Mouse (Mus musculus) fat pad, adult 2 months (tissue): ENCODE measurements around the gene Lama2.
A peak's percentile ranks its signal among the peaks of the same experiment; 100 is the strongest.
"Not testable (repeated sequence)": the region's sequence is repeated elsewhere in the genome, so short reads cannot be mapped to it uniquely, and the experiment has no call there.

Source experiments
- DNase-seq: peaks from one replicate; pipeline ENCODE4 v3.0.0-alpha.2; 2011; ENCODE audit warnings: low read depth, low spot score; ENCODE audit errors: extremely low read depth

Gene Lama2

DNA sequence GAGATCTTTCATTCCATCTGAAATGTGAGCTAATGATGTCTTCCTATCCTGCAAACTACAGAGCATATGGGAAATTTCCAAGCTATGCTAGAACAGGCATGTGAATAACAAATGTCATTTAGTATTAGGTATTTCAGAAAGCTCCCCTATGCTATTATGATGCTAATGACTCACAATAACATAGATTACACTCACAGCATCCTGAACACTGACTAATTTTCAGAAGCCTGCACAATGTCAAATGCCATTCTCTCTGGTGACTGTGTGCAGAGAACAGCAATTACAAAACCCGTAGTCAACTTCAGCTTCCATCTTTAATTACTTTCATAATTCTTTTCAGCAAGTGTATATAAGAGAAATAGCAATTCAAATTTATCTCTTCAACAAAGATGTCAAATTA is 596.9 kb downstream of the Lama2 start:
- no peak for DNase-seq

DNA sequence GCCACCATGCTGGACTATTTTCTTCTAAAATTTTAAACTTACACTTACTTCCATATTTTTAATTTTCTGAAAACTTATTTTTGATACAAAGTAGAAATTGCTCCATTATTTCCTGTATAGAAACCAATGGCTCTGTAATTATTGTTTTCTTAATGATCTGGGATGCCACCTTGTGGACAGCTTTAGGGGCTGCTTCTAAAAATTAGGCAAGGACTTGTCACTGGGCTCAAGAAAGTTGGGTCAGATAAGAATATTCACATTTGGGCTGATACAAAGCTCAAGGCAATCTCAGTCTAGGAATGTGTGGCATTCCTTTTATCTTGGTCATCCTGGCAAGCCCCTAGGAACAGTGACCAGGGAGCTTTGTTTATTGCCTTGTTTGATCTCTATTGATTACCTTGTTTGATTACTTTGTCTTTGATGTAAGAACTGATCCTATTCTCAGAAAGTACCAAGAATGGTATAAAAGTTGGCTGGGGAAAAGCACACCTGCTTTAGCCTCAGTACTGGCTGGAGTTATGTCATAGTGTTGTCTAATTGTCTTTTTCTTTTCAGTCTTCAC is 606.7 kb downstream of the Lama2 start:
- DNase-seq, result no peak

DNA sequence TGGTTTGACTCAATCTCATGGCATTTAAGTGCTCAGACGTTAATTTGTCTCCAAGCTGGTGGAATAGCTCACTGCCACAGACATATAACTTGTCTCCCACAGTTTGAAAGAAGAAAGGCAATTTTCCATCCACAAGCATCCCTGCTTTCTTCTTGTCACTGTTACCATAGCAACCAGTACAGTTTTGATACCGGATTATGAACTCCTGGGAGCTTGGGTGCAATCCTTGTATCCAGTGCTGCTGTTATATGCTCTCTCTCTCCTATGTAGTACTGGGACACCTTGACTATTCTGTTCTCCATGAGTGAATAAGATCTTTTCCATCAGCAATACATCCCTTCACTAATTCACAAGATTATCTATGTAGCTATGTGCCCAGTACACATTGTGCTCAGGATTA is 612.2 kb downstream of the Lama2 start:
- no peak for DNase-seq

DNA sequence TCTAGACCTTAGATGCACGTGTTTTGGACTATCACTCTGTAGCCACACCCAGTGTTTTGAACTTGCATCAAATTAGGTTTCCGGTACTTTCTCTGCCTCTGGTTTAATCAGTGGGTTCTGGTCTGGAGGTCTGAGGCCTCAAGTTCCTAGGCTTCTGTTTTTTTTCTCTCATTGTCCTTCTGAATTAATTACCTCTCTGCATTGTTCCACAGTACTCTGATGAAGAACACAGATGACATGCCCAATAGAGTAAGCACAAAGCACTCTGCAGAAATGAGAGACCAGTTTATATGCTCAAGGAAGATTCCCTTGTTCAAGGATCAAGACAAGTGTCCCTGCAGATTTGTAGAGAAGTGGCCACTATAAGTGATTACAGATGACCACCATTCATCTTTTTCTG is 613.8 kb downstream of the Lama2 start:
- no peak for DNase-seq

DNA sequence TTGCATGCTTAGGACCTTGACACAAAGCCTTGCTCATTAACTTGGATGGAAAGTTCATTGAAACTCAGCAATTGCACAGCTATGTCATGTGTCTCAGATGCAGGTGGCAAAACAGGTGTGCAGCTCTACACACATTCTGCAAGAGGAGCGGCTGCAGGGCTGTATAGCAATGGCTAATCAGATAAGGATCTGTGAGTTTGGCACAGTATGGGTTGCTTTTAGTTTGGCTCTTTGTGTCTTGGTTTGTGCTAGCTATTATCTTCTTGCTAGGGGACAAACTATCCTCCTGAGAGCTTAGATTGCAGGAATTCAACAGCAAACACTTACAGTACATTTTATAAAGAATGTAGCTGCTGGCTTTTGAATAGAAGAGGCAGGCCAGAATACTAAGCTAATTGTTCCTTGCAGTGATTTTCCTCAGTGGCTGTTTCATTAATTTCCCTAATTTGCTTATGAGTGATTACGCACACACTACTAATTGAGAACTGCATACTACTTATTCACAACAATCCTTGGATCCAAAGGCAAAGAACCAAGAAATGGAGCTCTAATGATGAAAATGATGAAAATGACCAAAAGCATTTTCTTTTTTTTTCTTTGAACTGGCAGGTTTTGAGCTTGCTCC is 617.9 kb downstream of the Lama2 start:
- no peak for DNase-seq

DNA sequence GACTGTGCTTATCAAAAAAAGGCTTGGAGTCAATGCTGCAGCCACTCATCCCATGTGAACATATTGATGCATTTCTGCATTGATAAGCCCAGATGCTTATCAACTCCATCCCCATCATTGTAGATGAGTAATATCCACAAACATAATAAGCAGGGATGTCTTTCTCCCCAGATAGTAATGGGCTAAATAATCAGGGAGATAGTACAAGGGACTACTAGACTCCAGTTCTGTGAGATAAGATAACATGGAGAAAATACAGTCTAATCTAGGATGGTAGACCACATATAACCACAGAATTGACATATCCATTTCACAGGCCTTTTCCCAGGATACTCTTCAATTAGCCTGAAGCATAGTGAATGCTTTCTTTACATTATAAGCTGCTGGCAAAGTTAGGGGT is 622.9 kb downstream of the Lama2 start:
- DNase-seq, result no peak

DNA sequence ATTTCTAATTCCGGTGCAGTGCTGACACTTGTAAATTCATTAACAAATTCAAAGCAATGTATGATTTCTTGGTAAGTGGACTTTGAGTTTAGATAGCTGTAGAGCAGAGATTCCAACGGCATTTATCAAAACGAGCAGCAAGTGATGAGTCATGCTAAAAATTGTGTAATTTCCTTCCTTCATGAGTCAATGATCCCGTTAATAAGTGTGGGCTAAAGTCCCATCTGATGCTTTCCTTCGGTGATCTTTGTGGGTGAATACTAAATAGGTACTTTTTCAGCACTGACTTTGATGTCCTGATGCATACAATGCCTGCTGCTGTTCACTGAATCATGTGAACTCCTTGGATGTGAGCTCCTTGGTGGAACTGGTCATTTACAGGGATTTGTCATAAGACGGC is 623.6 kb downstream of the Lama2 start:
- no peak for DNase-seq

DNA sequence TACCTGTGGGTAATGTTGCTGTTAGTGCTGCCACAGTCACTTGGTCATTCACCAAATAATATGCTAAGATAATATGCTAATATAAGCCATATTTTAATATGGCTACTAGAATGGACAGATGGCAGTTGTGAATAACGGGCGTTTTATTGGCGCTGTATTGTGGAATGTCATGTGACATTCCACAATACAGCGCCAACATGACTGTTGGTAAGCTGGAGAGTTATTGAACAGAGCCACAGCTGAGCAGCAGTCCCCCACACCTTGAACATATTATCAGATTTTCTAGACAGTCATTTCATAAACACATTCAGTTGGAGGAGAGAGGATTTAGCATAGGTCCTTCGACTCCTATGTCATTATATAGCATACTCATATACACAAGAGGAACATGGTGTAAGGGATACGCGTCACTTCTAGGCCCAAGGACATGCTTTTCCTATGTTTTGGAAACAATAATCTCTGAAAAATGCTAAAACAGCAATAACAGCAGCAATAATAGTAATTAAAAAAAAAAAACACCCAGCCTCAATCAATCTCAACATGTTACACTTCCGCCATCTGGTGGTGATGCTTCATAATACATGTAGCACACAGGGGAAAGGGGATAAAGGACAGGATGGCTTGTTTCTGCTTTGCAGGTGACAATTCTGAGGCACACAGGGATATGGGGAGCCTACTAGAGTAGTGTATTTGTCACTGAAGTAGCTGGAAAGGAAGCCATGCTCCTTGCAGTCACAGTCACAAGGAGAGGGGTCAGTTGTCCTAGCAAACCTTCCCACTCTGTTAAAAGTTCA is 624.2 kb downstream of the Lama2 start:
- DNase-seq, result no peak

DNA sequence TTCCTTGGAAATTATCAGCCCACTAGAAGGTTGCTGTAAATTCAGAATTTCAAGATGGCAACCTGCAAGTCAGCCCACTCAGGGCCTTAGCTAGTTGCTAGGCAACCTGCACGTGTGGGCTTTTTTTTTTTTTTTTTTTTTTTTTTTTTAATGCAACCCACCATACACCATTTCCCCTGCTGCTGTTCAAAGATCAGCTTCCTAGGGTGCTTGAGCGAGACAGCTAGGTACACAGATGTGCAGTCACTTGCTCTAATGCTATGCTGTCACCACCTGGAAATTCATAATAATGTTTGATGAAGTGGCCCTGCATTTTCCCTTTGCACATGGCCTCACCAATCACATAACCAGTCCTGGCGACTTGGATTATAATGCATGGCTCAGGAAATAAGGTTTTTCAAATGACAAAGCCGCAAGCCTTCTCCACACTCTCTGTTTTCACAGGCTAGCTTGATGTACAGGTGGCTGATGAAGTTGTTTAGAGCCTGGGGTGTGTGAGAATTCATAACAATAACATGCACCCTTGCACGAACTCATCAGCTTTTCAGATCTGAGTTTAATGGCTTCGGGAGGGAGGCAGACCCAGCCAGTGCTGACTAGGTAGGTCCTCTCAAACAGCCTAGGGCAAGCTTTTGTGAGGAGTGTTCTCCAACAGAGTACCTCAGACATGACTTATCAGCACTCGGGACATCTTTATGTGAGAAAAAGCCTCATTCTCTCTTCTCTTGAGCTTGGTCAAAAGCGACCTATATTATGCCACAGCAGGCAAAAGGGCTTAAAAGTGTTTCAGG is 625.4 kb downstream of the Lama2 start:
- DNase-seq, result no peak

DNA sequence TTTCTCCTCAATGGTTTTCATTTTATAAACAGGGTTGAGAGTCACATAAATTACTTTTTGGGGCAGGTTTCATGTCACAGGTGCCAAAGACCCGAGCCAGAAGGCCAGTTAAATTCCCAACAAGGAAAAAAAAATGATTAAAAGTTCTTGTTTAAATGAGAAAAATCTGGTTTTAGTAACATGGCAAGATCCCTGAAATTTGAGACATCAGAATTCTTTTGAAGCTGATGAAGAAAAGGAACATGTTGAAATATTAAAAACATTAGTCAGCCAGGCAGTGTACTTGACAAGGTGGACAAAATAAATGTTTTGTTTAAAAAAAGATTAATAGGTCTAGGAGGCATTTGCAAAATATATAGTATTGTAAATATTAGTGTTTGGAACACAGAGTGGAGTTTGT is 634.1 kb downstream of the Lama2 start:
- DNase-seq, result no peak

DNA sequence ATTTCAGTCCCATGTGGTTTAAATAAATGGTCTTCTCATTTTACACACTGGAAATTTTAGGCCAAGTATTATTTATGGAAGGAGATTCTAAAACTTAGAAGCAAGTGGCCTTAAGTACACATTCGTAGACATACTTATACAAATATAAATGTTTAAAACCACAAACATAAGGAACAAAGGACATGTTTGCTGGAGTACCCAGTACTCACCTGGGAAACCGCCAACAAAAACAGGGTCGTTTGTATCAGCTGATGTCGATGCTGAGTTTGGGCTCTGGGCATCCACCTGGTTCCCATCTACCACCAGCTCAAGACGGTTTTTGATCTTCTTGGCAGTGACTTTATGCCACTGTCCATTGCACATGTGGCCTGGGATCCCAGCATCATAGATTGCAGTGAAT is 635.5 kb downstream of the Lama2 start:
- DNase-seq, result not testable (repeated sequence)

DNA sequence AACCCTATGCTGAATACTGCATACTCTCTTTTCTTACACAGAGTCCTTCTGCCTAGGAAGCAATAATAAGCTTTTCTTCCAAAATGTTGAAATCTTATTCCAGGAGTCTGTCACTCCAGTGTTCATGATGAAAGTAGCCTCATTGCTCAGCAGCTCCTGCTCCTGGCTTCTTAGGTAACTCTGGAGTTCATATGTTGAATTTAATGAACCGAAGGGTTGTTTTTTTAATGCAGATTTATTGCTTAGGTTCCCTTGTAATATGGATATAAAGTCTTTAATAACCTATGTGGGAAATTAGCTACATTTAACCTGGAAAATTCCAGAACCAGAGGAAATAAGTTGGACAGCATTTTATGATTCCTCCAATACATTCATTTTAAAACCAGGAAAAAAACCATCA is 636.0 kb downstream of the Lama2 start:
- DNase-seq, result no peak

DNA sequence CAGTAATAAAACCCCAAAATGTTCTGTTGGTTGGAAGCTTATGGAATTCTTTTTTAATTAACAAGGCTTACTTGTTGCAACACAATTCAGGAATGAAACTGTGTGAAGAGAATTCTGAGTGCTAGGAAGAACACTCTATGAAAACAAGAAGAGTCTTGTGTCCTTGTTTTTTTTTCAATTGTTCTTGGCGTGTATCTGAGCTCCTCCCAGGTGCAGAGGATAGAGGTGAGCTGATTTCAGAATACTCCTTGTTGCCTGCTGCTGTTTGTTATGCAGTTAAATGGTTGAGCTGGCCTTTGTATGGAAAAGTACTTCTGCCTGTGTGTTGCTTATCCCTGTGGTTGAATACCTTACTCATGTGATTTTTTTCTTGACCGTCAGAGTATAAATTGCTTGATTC is 636.9 kb downstream of the Lama2 start:
- peak; percentile 55 for DNase-seq

DNA sequence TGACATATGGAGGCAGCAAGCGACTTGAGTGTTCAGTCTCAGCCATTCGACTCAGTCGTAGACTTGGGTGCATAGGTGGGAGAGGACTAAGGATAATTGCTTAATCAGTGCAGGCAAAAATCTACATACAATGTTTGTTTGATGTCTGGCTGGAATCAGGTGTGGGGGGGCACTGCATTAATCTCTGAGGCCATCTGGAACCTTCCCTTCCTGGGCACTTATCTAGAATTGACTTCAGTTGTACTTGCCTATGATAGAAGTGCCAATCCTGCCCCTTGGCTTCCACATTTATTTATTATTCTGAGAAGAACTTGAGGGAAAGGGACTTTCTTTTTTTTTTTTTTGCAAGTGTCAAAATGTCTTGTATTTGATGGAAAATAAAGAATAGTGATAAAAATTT is 644.2 kb downstream of the Lama2 start:
- DNase-seq, result no peak

DNA sequence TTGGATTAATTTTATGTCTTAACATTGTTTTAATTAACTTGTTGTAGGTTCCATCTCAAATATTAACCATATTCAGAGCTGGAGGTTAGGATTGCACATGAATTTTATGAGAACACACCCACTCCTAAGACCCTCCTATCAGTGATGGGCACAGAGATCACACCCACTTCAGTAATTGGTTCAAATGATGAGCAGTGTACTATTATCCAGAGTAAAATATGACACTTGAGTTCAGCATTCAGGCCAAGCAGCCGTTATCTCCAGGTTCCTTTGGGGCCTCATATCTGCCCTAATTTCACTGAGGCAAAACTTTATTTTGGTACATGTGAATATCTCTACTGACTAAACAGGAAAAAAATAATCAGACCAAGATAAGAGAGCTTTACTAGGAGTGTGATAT is 645.3 kb downstream of the Lama2 start:
- no peak for DNase-seq

DNA sequence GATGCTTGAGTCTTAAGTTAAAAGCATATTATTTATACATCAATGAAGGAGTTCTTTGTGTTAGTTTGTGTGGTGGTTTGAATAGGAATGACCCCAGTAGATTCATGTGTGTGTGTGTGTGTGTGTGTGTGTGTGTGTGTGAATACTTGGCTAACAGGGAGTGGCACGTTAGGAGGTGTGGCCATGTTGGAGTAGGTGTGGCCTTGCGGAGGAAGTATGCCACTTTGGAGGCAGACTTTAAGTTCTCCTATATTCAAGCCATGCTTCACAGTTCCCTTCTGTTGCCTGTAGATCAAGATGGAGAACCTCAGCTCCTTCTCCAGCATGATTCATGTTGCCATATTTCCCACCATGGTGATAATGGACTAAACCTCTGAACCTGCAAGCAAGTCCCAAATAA is 646.0 kb downstream of the Lama2 start:
- DNase-seq, result no peak

DNA sequence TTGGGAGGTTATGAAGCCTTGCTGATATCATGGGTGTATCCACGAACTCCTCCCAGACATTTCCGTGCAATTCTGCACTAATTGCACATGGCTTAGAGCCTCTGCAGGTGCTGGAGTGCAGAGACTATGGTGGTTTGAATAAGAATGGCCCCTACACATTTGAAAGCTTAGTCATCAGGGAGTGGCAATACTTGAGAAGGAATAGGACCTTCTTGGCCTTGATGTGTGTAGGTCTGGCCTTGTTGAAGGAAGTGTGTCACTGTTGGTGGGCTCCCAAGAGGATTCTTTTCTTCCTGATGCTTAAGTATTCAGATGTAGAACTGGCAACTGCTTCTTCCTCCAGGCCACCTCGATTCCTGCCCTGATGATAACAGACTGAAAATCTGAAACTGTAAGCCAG is 661.0 kb downstream of the Lama2 start:
- no peak for DNase-seq

DNA sequence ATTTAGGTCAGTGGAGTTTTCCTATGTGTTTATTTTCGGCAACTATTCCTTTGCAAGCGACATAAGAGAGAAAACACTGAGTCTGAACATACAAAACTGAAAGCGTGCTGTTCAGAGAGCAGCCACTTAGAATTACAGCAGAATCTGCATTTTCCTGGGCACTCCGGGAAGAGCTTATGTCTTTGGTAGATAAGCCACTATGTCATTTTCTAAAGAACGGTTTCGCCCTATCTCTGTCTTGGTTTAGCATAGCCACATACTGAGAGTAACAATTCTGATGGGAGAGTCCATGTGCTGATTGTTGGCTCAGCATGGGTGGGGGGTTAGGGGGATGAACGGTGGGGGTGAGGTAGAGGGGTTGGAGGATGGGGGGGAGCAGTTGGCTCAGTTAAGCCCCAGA is 669.1 kb downstream of the Lama2 start:
- DNase-seq, result no peak

DNA sequence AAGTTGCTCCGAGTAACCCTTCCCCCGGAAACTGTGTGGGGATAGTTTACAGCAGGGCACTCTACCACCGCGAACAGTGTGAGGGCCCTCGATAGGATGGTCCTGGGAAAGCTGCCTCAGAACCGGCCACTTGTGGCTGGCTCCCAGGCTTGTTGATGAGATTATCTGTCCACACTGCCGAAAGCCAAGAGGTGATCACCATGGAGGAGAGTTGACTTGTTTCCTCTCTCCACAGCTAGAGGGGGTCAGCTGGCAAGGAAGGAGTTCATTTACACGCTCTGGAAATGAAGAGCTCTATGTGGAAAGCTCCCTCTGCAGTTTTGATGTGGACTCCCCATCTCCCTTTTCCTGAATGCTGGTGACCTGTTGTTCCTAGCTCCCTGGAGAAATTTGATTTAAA is 669.9 kb downstream of the Lama2 start:
- no peak for DNase-seq

DNA sequence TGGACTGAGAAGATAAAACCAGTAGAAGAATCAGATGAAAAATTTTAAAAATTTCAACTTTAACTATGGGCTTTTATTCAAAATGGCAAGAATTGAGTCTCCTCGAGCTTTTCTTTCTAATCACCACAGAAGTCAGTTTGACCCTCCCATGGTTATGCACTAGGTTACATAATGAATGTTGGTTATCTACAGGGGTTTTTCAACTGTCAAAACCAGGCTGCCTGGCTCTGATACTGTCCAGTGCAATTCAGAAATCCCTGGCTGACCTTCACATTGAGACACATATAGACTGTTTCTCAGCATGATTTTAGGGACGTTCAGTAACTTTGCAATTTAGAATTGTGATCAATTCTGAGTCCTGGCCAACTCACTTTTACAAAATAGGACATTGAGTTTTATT is 671.2 kb downstream of the Lama2 start:
- no peak for DNase-seq

DNA sequence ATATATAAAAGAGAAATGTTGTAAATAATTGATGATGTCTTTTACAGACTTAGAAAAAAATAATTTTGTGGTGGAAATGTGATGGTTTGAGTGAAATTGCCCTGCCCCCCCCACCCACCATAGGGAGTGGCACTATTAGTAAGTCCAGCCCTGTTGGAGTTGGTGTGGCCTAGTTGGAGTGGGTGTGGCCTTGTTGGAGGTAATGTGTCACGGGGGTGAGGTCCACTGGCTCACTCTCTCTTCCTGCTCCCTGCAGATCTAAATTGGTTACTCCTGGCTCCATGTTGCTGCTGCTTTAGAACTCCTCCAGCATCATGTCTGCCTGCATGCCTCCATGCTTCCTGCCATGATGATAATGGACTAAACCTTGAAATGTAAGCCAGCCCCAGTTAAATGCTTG is 680.0 kb downstream of the Lama2 start:
- DNase-seq, result no peak

DNA sequence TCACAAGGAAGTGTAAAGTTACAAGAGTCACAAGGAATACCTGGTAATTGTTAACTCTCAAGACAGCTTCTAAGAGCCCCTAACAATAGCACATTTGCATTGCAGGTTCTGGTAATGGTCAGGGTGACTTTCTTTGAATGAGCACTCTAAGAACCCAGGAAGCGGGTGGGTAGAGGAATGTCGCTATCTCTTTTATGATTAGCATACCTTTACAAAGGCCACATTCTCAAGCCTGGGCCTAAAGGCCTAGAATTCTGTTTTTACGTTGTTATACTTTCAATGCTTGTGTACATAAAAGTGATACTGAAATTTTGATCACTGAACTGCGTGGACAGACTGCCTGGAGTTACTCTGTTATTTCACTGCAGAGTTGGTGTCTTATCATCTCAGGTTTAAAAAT is 681.1 kb downstream of the Lama2 start:
- not testable (repeated sequence) for DNase-seq
